Mouse (Mus musculus): ENCODE results near the gene Nup107. TPM values are rescaled to one million over a fixed set of nuclear protein-coding genes. Genes with fewer than 3 reads are reported as not detected.
"Not testable (repeated sequence)": the region's sequence is repeated elsewhere in the genome, so short reads cannot be mapped to it uniquely, and the experiment has no call there.

Gene Nup107
- polyA plus RNA-seq, 1 experiment: 1.0 TPM

GRCm38 (mm10) chr10:117762966-117763365 is 29.5 kb downstream of the Nup107 start:
- Histone ChIP-seq H3K9me3 (ENCODE audit: control insufficient read depth, low read length) (no peaks in the 10 kb centered on the region), H3K27me3 (ENCODE audit: control insufficient read depth) (no peaks in the 10 kb centered on the region), H3K4me1 (ENCODE audit: control insufficient read depth) (no peaks in the 10 kb centered on the region), H3K36me3 (ENCODE audit: control insufficient read depth) (peaks cover 96% of the 10 kb centered on the region), H3K4me3 (replicated peaks) (no peak overlapping the region)
- TF ChIP-seq GATA1 (IDR thresholded peaks at IDR 0.05; ENCODE audit: low read length) (no peak), TAL1 (IDR thresholded peaks at IDR 0.05; ENCODE audit: low read length) (no peak)

GRCm38 (mm10) chr10:117762281-117762830 is 30.1 kb downstream of the Nup107 start:
- H3K27me3 ChIP-seq (ENCODE audit: control insufficient read depth): no peaks in the 10 kb centered on the region
- H3K9me3 ChIP-seq (ENCODE audit: control insufficient read depth, low read length): no peaks in the 10 kb centered on the region
- TF ChIP-seq TAL1 (IDR thresholded peaks at IDR 0.05; ENCODE audit: low read length): no peak
- no peak for TF ChIP-seq GATA1 (IDR thresholded peaks at IDR 0.05; ENCODE audit: low read length)
- no peak overlapping the region for H3K4me3 ChIP-seq (replicated peaks)
- H3K36me3 ChIP-seq (ENCODE audit: control insufficient read depth): peaks cover 96% of the 10 kb centered on the region
- H3K4me1 ChIP-seq (ENCODE audit: control insufficient read depth): no peaks in the 10 kb centered on the region

GRCm38 (mm10) chr10:117761551-117761950 is 31.0 kb downstream of the Nup107 start:
- no peaks in the 10 kb centered on the region for H3K9me3 ChIP-seq (ENCODE audit: control insufficient read depth, low read length)
- no peaks in the 10 kb centered on the region for H3K27me3 ChIP-seq (ENCODE audit: control insufficient read depth)
- no peaks in the 10 kb centered on the region for H3K4me1 ChIP-seq (ENCODE audit: control insufficient read depth)
- peaks cover 98% of the 10 kb centered on the region for H3K36me3 ChIP-seq (ENCODE audit: control insufficient read depth)
- TF ChIP-seq TAL1 (IDR thresholded peaks at IDR 0.05; ENCODE audit: low read length) (no peak), GATA1 (IDR thresholded peaks at IDR 0.05; ENCODE audit: low read length) (no peak)
- H3K4me3 ChIP-seq (replicated peaks): no peak overlapping the region

GRCm38 (mm10) chr10:117760831-117761335 is 31.6 kb downstream of the Nup107 start:
- Histone ChIP-seq H3K36me3 (ENCODE audit: control insufficient read depth) (peaks cover 98% of the 10 kb centered on the region), H3K4me1 (ENCODE audit: control insufficient read depth) (no peaks in the 10 kb centered on the region), H3K9me3 (ENCODE audit: control insufficient read depth, low read length) (no peaks in the 10 kb centered on the region), H3K4me3 (replicated peaks) (no peak overlapping the region), H3K27me3 (ENCODE audit: control insufficient read depth) (no peaks in the 10 kb centered on the region)
- TF ChIP-seq TAL1 (IDR thresholded peaks at IDR 0.05; ENCODE audit: low read length) (no peak), GATA1 (IDR thresholded peaks at IDR 0.05; ENCODE audit: low read length) (no peak)

GRCm38 (mm10) chr10:117759844-117760630 is 32.5 kb downstream of the Nup107 start:
- peaks cover 98% of the 10 kb centered on the region for H3K36me3 ChIP-seq (ENCODE audit: control insufficient read depth)
- TF ChIP-seq GATA1 (IDR thresholded peaks at IDR 0.05; ENCODE audit: low read length) (no peak), TAL1 (IDR thresholded peaks at IDR 0.05; ENCODE audit: low read length) (no peak)
- no peaks in the 10 kb centered on the region for H3K9me3 ChIP-seq (ENCODE audit: control insufficient read depth, low read length)
- no peaks in the 10 kb centered on the region for H3K27me3 ChIP-seq (ENCODE audit: control insufficient read depth)
- no peaks in the 10 kb centered on the region for H3K4me1 ChIP-seq (ENCODE audit: control insufficient read depth)
- H3K4me3 ChIP-seq (replicated peaks): no peak overlapping the region

GRCm38 (mm10) chr10:117758749-117759727 is 33.5 kb downstream of the Nup107 start:
- TF ChIP-seq GATA1 (IDR thresholded peaks at IDR 0.05; ENCODE audit: low read length) (no peak), TAL1 (IDR thresholded peaks at IDR 0.05; ENCODE audit: low read length) (no peak)
- H3K4me1 ChIP-seq (ENCODE audit: control insufficient read depth): no peaks in the 10 kb centered on the region
- H3K27me3 ChIP-seq (ENCODE audit: control insufficient read depth): no peaks in the 10 kb centered on the region
- H3K4me3 ChIP-seq (replicated peaks): no peak overlapping the region
- H3K9me3 ChIP-seq (ENCODE audit: control insufficient read depth, low read length): no peaks in the 10 kb centered on the region
- H3K36me3 ChIP-seq (ENCODE audit: control insufficient read depth): peaks cover 96% of the 10 kb centered on the region

GRCm38 (mm10) chr10:117758344-117758743 is 34.2 kb downstream of the Nup107 start:
- not testable (repeated sequence) for H3K4me1 ChIP-seq (ENCODE audit: control insufficient read depth); H3K27me3 ChIP-seq (ENCODE audit: control insufficient read depth); H3K4me3 ChIP-seq (replicated peaks); H3K9me3 ChIP-seq (ENCODE audit: control insufficient read depth, low read length)
- peaks cover 91% of the 10 kb centered on the region for H3K36me3 ChIP-seq (ENCODE audit: control insufficient read depth)

GRCm38 (mm10) chr10:117757796-117758342 is 34.6 kb downstream of the Nup107 start:
- TF ChIP-seq GATA1 (IDR thresholded peaks at IDR 0.05; ENCODE audit: low read length) (no peak), TAL1 (IDR thresholded peaks at IDR 0.05; ENCODE audit: low read length) (no peak)
- Histone ChIP-seq H3K4me1 (ENCODE audit: control insufficient read depth) (no peaks in the 10 kb centered on the region), H3K27me3 (ENCODE audit: control insufficient read depth) (no peaks in the 10 kb centered on the region), H3K4me3 (replicated peaks) (no peak overlapping the region), H3K36me3 (ENCODE audit: control insufficient read depth) (peaks cover 91% of the 10 kb centered on the region), H3K9me3 (ENCODE audit: control insufficient read depth, low read length) (no peaks in the 10 kb centered on the region)

Measured in erythroblast, embryonic 14.5 days (primary cell).